Mouse (Mus musculus) heart, postnatal 36 days (tissue): ENCODE measurements at regions not wholly inside any gene's neighbourhood (a gene's known extent, or its start where the extent isn't known, plus 50 kb on each side); places are given as distances from the start of the nearest gene placed in this dataset.

Source experiments
- DNase-seq, 2 experiments: peaks; one replicate each; pipeline ENCODE4 v3.0.0; 2021 to 2022
- intact Hi-C: fragments of 180-260 bp; cut with DNase I; formaldehyde crosslinking; loops from one replicate; pipeline ENCODE4 v1.15.1; 2025

DNA sequence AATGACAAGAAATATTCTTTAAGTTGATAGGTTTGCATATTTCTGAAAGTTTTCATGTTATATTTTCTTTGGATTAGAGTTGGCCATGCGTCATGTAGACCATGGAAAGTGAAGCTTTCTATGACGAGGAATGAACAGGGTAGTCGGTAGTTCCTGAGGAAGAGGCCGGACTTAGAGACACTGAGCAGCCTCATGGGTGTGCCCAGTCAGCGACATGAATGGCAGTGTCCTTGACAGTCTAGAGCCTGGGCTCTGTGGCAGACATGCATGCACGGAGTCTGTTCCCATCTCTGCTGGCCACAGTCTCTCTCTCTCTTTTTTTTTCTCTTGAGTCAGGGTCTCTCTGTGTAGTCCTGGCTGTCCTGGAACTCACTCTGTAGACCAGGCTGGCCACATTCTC is 1176.9 kb upstream of the A1bg start:
- DNase-seq: no peak
- intact Hi-C loops: loop anchor here (10.0 kb wide), 1 partner anchor 945 kb away; no protein-coding TSS in a partner anchor

DNA sequence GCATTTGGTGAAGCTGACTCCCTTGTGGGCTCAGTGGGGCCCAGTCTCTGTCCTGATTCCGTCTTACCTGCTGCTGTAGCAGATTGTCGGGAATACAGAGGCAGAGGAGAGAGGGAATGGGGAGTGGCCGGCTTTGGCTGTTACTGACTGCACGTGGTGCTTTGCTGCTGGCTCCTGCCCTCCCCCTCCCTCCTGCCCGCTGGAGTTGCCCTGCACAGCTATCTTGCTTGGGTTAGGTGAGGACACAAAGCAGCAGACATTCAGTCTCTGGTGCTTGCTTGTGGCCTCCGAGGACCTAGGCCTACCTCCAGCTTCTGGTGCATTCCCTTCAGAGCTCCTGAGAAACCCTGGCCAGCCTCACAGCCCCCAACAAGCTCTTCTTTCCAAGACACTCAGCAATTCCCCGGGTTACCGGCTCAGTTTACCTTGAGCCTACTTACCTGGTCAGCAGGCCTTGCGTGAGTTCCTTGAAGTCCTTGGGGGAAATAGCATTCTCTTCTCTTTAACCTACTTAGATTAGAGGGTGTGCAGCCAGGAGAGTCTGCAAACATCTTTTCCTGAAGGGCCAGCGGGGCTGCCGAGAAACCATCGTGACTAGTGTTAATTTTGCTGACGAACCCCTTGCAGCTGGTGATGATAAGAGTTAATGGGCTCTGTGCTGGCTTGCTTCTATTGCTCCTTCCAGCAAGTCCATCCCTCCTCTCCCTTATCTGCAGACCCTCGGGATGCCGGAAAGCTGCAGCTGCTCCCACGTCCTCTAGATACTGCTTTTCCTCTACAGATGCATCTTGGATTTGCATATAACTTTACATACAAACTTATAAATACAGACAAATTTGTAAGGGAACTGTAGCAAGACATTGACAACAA is 1176.2 kb upstream of the A1bg start:
- intact Hi-C loops: no loop called here
- peak; percentile 26 to 38 for DNase-seq

DNA sequence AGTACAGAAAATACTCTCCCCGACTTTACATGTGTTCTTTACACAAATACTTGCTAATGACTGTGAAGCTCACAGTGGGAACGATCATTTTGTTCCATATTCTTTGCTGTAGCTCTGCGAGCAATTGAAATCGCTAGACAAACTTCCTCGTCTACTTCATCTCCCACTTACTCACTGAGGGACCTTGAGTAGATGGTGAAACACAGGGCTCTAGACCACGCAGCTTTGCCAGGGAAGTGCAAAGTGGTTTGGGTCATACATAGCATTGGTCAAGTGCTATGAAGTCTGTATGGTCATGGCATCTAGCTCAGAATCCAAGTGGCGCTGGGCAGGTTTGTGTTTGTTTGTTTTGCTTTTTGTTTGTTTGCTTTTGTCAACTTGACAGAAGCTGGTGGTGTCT is 1174.0 kb upstream of the A1bg start:
- no peak for DNase-seq
- intact Hi-C loops: no loop called here

GRCm38 (mm10) chr15:62095198-62095597 is 1172.4 kb upstream of the A1bg start:
- intact Hi-C loops: no loop called here
- DNase-seq: no peak

DNA sequence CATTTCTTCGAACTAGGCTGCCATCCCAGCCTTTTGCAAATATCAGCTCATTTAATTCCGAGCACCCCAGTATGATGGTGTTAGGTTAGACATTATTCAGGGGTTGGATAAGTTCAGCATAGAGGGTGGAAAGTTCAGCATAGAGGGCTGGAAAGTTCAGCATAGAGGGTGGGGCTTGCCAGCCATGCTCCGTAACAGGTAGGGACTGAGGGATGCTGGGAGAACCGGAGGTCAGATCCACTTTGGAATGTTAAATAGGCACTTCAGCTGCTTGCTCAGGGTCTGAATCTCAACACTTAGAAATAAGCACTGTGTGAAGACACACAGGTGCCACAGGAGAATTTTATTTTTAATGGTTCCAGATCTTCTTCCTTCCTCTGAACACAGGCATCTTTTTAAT is 1170.9 kb upstream of the A1bg start:
- intact Hi-C loops: no loop called here
- no peak for DNase-seq

DNA sequence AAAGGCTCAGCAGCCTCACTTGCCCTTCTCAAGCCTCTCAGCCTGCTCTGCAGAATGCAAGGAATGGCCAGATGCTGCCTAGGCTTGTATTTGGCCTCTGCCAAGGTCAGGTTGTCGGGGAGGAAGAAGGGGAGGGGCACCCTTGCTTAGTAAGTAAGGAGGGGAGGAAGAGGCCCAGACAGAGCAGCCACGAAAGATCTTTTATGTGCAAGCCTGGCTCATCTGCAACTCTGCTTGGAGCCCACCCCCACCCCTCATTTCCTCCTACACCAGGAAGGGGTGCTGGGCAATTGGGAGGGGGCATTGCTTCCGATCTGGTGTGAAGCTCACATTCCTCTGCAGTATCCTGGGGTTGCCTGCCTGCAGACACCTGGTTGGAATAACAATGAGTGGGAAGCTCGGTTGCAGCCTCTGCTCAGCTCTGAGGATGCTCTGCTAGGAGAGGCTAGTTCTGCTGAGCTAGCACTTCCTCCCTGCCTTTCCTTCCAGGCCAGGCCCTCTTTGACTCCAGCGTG is 1169.9 kb upstream of the A1bg start:
- intact Hi-C loops: no loop called here
- no peak for DNase-seq

DNA sequence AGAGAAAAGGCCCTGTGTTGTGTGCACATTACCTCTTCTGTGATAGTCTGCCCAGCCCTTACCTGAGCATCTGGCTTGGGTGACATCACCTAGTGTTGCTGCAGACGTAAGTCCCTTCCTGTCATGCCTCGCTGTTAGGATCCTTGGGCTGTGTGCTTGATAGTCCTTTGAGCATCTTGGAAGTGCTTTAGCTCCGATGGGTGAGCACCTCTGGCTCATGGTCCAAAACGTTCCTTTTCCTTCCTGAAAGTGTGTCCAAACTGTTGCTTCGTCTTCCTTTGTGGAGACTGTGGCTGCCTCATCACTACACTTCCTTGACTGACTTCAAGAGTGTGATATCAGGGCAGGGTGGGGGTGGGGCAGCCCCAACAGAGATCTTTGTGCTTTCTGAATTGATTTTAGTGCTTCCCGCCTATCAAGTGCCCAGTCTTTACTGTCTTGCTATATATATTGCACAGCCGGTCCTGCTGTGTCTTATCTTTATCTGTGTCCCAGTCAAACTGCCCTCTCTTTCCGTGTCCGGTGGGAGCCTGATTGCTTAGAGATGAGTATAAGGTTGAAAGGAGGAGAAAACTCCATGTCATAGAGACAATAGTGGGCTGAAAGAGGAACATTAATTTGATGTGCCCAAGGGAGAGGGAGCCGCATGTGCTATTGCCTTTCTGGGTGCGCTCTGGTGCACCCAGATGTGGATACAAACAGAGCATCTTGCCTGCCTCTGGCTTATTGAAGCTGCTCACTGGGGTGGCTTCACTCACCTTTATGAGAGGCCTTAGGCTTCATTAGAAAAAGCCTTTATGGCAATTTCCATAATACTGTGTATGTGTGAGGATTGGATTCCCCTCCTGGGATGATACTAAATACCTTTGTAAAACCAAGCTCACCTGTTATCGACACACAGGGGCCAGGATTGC is 1169.2 kb upstream of the A1bg start:
- no peak for DNase-seq
- intact Hi-C loops: no loop called here

- intact Hi-C loops: no loop called here
- no peak for DNase-seq
Observed at GRCm38 (mm10) chr15:62091144-62091543, 1168.3 kb upstream of the A1bg start.

DNA sequence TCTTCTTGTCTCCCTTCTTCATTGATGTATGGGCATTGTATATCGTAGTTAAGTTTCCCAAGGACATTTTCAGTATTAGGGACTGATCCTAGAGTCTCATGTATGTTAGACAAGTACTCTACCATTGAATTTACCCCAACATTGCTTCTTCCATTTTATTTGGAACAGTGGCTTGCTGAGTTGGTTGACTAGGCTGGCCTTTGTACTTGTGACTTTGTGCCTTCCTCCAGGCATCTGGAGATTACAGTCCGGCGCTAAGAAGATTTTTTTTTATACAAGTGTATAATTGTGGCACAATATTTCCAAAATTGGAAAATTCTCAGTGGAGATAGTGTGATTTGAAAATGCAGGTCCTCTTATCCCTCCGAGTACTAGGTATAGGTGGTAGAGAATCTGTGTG is 1165.5 kb upstream of the A1bg start:
- intact Hi-C loops: no loop called here

GRCm38 (mm10) chr15:62087755-62088154 is 1164.9 kb upstream of the A1bg start:
- intact Hi-C loops: no loop called here

More for the DNA sequence above, 1165.5 kb upstream of the A1bg start:
- DNase-seq: no peak

DNA sequence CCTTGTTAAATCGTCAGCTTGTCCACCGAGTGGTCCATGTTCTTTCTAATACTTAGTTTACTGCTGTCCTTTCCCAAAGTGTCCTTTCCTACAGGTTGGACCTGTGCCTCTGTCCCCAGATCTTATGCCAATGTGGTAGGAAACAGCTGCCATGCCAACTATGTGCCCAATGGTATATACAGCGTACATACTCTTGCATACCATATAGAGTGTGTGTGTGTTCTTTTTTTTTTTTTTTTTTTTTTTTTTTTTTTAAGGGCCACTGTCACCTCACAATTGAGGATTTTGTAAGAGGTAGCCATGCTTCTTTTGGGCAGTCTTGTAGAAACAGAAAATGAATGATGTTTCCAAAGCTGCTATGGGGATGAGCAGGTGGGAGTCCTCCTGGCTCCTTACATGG is 1163.2 kb upstream of the A1bg start:
- intact Hi-C loops: no loop called here
- DNase-seq: no peak

More at GRCm38 (mm10) chr15:62087755-62088154, 1164.9 kb upstream of the A1bg start:
- no peak for DNase-seq

GRCm38 (mm10) chr15:62083347-62083746 is 1160.5 kb upstream of the A1bg start:
- no peak for DNase-seq
- intact Hi-C loops: no loop called here

DNA sequence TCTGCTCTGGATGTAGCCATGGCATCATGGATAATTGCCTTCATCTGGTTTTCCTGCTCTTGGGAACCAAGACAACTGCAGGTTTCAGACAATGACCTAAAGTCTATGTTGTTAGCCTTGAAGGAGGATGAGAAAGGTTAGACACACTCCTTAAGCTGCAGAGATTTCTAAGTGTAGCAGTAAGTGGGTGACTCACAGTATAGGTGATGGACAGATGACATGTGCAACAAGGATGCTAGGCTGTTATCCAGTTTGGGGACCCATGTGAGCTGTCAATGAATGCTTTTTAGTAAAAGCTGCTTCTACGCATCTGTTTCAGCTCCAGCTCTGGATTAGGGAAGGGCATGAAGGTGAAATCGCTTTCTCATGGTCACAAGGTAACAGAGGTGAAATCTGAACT is 1159.7 kb upstream of the A1bg start:
- no peak for DNase-seq
- intact Hi-C loops: no loop called here

DNA sequence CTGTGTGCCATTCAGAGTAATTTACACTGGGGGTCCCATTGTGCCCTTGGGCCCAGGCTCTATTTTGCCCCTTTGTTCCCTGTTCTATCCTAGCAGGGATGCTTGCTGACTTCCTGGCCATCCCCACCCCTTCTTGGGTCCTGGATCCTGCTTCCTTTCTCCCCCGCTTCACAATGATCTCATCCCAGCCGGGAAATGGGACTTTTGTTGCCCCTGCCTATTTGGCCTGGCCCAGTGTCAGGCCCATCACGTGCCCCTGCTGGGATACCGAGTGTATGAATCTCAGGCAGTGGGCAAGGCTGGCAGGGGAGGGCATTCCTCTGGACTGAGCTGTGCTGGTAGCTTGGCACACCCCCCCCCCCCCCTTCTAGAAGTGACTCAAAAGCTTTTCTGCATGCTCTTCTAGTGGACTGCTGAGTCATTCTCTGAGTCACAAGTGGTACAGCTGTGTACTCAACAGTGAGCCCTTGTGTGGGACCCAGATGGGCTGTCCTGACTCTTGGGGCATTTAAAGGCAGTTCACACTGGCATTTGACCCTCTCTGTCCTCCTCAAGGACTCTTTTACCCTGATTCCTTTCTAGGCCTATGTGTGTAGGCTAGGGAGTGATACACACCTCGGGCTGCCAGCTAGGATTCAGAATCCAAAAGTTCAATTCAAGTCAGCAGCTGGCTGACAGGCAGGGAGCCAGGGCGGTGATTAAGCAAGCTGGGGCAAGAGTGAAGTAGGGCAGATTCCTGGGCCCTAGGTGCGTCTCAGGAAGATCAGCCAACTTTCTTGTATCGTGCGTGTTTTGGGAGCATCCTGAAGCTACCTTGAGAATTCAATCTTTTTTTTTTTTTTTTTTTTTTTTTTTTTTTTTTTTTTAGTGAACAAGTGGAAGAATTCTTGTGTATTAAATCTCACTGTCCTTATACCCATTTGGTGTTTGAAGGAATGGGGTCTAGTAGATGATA is 1156.6 kb upstream of the A1bg start:
- DNase-seq: peak; percentile 78 to 85
- intact Hi-C loops: no loop called here

- intact Hi-C loops: no loop called here
- no peak for DNase-seq
Observed at GRCm38 (mm10) chr15:62076552-62077234, 1153.9 kb upstream of the A1bg start.

DNA sequence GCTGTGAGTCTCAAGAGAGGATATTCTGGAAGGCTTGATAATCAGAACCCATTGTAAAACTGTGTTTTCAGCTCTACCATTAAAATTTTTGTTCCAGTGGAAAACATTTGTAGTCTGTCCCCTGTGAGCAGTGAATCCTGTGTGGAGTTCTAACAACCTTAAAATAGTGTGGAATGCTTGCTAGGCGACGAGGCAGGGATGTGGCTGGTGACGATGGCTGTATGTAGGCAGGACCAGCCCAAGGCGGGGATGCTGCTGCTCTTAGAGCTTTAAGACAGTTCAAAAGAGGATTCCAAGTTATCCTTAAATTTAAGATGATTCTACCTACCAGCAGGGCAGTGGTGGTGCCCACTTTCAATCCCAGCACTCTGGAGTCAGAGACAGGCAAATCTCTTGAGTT is 1151.9 kb upstream of the A1bg start:
- DNase-seq: no peak
- intact Hi-C loops: no loop called here

DNA sequence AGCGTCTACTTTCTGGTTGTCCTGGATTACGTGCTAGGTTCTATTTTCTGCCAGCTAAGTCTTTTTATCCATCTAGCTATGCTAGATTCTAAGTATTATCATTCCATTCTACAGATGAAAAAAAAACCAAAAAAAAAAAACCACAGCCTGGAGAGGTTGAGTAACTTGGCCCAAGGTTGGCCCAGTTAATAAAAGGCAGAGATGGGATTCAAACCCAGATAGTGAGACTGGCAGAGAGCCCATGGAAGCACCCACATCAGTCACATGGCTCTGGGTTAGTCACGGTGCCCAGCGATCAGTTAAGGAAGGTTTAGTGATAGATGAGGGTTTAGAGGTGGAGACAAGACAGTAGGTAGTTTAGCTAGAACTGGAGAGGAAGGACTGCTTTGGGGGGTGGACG is 1150.8 kb upstream of the A1bg start:
- intact Hi-C loops: no loop called here

DNA sequence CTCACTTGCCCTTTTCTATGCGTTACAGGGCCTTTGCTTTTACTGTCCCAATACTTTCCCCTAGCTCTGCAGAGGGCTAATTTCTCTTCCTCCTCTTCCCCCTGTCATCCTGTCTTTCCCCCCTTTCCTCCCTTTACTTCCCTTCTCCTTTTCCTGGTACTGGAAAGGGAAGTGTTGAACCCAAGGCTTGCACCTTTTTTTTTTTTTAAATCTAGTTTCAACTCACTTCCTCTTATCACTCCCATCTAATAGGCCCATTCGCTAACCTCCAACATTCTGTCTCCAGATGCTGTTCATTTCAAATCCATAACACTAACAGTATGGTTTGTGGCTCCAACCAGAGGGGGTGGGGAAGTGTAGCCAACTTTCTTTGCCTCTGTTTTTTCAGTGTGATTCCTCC is 1148.5 kb upstream of the A1bg start:
- intact Hi-C loops: no loop called here
- no peak for DNase-seq

More for the DNA sequence above, 1150.8 kb upstream of the A1bg start:
- DNase-seq: no peak

GRCm38 (mm10) chr15:62068422-62069160 is 1145.8 kb upstream of the A1bg start:
- no peak for DNase-seq
- intact Hi-C loops: no loop called here
